Mouse (Mus musculus): Measurements from ENCODE around the gene Metap1d. TPM values are rescaled to one million over a fixed set of nuclear protein-coding genes. Genes with fewer than 3 reads are reported as not detected.

Metap1d gene
- 30.9 and 32.7 TPM in 2 replicates for polyA plus RNA-seq (2014; fragmentation: Nextera tagmentation; extraction: Ambion mirVana)

- no peaks in the 10 kb centered on the region for H3K9me3 ChIP-seq (ENCODE audit: control insufficient read depth, low read length)
- H3K4me2 ChIP-seq (replicated peaks): peak within 1 kb of the TSS; percentile 81
- peak within 1 kb of the TSS; percentile 55 for H3K4me3 ChIP-seq (replicated peaks; ENCODE audit: low read length)
- under 1% methylated on average over 61 of the region's 61 CpGs for WGBS
- H3K9ac ChIP-seq: peak within 1 kb of the TSS; percentile 59
- H3K36me3 ChIP-seq (replicated peaks; ENCODE audit: control insufficient read depth, insufficient read depth): no peaks in the 10 kb centered on the region
- H3K27ac ChIP-seq: peak within 1 kb of the TSS; percentile 60; the same call in 1 of the 2 replicates
- peak; percentile 96 for ATAC-seq (ENCODE audit: low FRiP score)
- H3K27me3 ChIP-seq (ENCODE audit: control insufficient read depth, insufficient read depth, low read length): peaks cover 3% of the 10 kb centered on the region; the same call in 1 of the 2 replicates
- H3K4me1 ChIP-seq (replicated peaks; ENCODE audit: control insufficient read depth, insufficient read depth, low read length): peaks cover 6% of the 10 kb centered on the region; the same call in 1 of the 2 replicates
- peak; percentile 97 for DNase-seq (ENCODE audit: low spot score)
Measured at GRCm38 (mm10) chr2:71453161-71453916, at the start of gene Metap1d. Metap1d (plus strand) TSS chr2:71453276.

GRCm38 (mm10) chr2:71405613-71406012 is 47.5 kb upstream of the Metap1d start:
- DNase-seq (ENCODE audit: low spot score) (no peak), ATAC-seq (ENCODE audit: low FRiP score) (no peak)
- no peak overlapping the region for H3K27ac ChIP-seq
- H3K36me3 ChIP-seq (replicated peaks; ENCODE audit: control insufficient read depth, insufficient read depth): peaks cover 20% of the 10 kb centered on the region; the same call in 1 of the 2 replicates
- H3K4me2 ChIP-seq (replicated peaks): no peak overlapping the region
- 96% methylated on average over 1 of the region's 1 CpGs for WGBS
- H3K4me3 ChIP-seq (replicated peaks; ENCODE audit: low read length): no peak overlapping the region
- no peaks in the 10 kb centered on the region for H3K9me3 ChIP-seq (ENCODE audit: control insufficient read depth, low read length)
- H3K27me3 ChIP-seq (ENCODE audit: control insufficient read depth, insufficient read depth, low read length): no peaks in the 10 kb centered on the region
- no peak overlapping the region for H3K9ac ChIP-seq
- no peaks in the 10 kb centered on the region for H3K4me1 ChIP-seq (replicated peaks; ENCODE audit: control insufficient read depth, insufficient read depth, low read length)

- Histone ChIP-seq H3K9ac (no peak overlapping the region), H3K4me2 (replicated peaks) (no peak overlapping the region), H3K36me3 (replicated peaks; ENCODE audit: control insufficient read depth, insufficient read depth) (peaks cover 6% of the 10 kb centered on the region), H3K27me3 (ENCODE audit: control insufficient read depth, insufficient read depth, low read length) (no peaks in the 10 kb centered on the region), H3K27ac (no peak overlapping the region), H3K4me3 (replicated peaks; ENCODE audit: low read length) (no peak overlapping the region), H3K4me1 (replicated peaks; ENCODE audit: control insufficient read depth, insufficient read depth, low read length) (no peaks in the 10 kb centered on the region), H3K9me3 (ENCODE audit: control insufficient read depth, low read length) (no peaks in the 10 kb centered on the region)
- WGBS: 46% methylated on average over 3 of the region's 3 CpGs
- DNase-seq (ENCODE audit: low spot score) (no peak), ATAC-seq (ENCODE audit: low FRiP score) (no peak)
Measured at GRCm38 (mm10) chr2:71418760-71419280, 34.3 kb upstream of the Metap1d start.

GRCm38 (mm10) chr2:71419408-71419807 is 33.7 kb upstream of the Metap1d start:
- DNase-seq (ENCODE audit: low spot score) (no peak), ATAC-seq (ENCODE audit: low FRiP score) (no peak)
- Histone ChIP-seq H3K4me1 (replicated peaks; ENCODE audit: control insufficient read depth, insufficient read depth, low read length) (no peaks in the 10 kb centered on the region), H3K36me3 (replicated peaks; ENCODE audit: control insufficient read depth, insufficient read depth) (peaks cover 6% of the 10 kb centered on the region), H3K27ac (no peak overlapping the region), H3K9ac (no peak overlapping the region), H3K9me3 (ENCODE audit: control insufficient read depth, low read length) (no peaks in the 10 kb centered on the region), H3K27me3 (ENCODE audit: control insufficient read depth, insufficient read depth, low read length) (no peaks in the 10 kb centered on the region), H3K4me3 (replicated peaks; ENCODE audit: low read length) (no peak overlapping the region), H3K4me2 (replicated peaks) (no peak overlapping the region)
- 85% methylated on average over 3 of the region's 3 CpGs for WGBS

- ATAC-seq (ENCODE audit: low FRiP score) (no peak), DNase-seq (ENCODE audit: low spot score) (no peak)
- Histone ChIP-seq H3K4me2 (replicated peaks) (no peak overlapping the region), H3K27ac (no peak overlapping the region), H3K4me1 (replicated peaks; ENCODE audit: control insufficient read depth, insufficient read depth, low read length) (no peaks in the 10 kb centered on the region), H3K27me3 (ENCODE audit: control insufficient read depth, insufficient read depth, low read length) (no peaks in the 10 kb centered on the region), H3K9ac (no peak overlapping the region), H3K9me3 (ENCODE audit: control insufficient read depth, low read length) (no peaks in the 10 kb centered on the region), H3K4me3 (replicated peaks; ENCODE audit: low read length) (no peak overlapping the region), H3K36me3 (replicated peaks; ENCODE audit: control insufficient read depth, insufficient read depth) (peaks cover 8% of the 10 kb centered on the region)
- WGBS: 82% methylated on average over 9 of the region's 9 CpGs
Measured at GRCm38 (mm10) chr2:71420895-71421425, 32.1 kb upstream of the Metap1d start.

- H3K27ac ChIP-seq: no peak overlapping the region
- peaks cover 18% of the 10 kb centered on the region for H3K36me3 ChIP-seq (replicated peaks; ENCODE audit: control insufficient read depth, insufficient read depth)
- WGBS: 92% methylated on average over 4 of the region's 4 CpGs
- no peak for ATAC-seq (ENCODE audit: low FRiP score)
- no peak overlapping the region for H3K4me3 ChIP-seq (replicated peaks; ENCODE audit: low read length)
- DNase-seq (ENCODE audit: low spot score): no peak
- no peak overlapping the region for H3K9ac ChIP-seq
- H3K4me1 ChIP-seq (replicated peaks; ENCODE audit: control insufficient read depth, insufficient read depth, low read length): no peaks in the 10 kb centered on the region
- no peaks in the 10 kb centered on the region for H3K27me3 ChIP-seq (ENCODE audit: control insufficient read depth, insufficient read depth, low read length)
- no peaks in the 10 kb centered on the region for H3K9me3 ChIP-seq (ENCODE audit: control insufficient read depth, low read length)
- no peak overlapping the region for H3K4me2 ChIP-seq (replicated peaks)
Measured at GRCm38 (mm10) chr2:71424545-71424944, 28.5 kb upstream of the Metap1d start.

- no peak overlapping the region for H3K9ac ChIP-seq
- H3K27me3 ChIP-seq (ENCODE audit: control insufficient read depth, insufficient read depth, low read length): no peaks in the 10 kb centered on the region
- no peak overlapping the region for H3K4me2 ChIP-seq (replicated peaks)
- H3K27ac ChIP-seq: no peak overlapping the region
- no peaks in the 10 kb centered on the region for H3K4me1 ChIP-seq (replicated peaks; ENCODE audit: control insufficient read depth, insufficient read depth, low read length)
- H3K9me3 ChIP-seq (ENCODE audit: control insufficient read depth, low read length): no peaks in the 10 kb centered on the region
- no peak overlapping the region for H3K4me3 ChIP-seq (replicated peaks; ENCODE audit: low read length)
- no peak for ATAC-seq (ENCODE audit: low FRiP score)
- peaks cover 19% of the 10 kb centered on the region for H3K36me3 ChIP-seq (replicated peaks; ENCODE audit: control insufficient read depth, insufficient read depth)
- 88% methylated on average over 4 of the region's 4 CpGs for WGBS
- DNase-seq (ENCODE audit: low spot score): no peak
Measured at GRCm38 (mm10) chr2:71435440-71435839, 17.6 kb upstream of the Metap1d start.

- Histone ChIP-seq H3K27ac (no peak overlapping the region), H3K27me3 (ENCODE audit: control insufficient read depth, insufficient read depth, low read length) (no peaks in the 10 kb centered on the region), H3K36me3 (replicated peaks; ENCODE audit: control insufficient read depth, insufficient read depth) (peaks cover 13% of the 10 kb centered on the region), H3K4me2 (replicated peaks) (no peak overlapping the region), H3K4me1 (replicated peaks; ENCODE audit: control insufficient read depth, insufficient read depth, low read length) (no peaks in the 10 kb centered on the region), H3K9ac (no peak overlapping the region), H3K4me3 (replicated peaks; ENCODE audit: low read length) (no peak overlapping the region), H3K9me3 (ENCODE audit: control insufficient read depth, low read length) (no peaks in the 10 kb centered on the region)
- WGBS: 37% methylated on average over 2 of the region's 2 CpGs
- no peak for DNase-seq (ENCODE audit: low spot score)
- no peak for ATAC-seq (ENCODE audit: low FRiP score)
Measured at GRCm38 (mm10) chr2:71443376-71443775, 9.7 kb upstream of the Metap1d start.

GRCm38 (mm10) chr2:71445536-71446196 is 7.4 kb upstream of the Metap1d start:
- no peaks in the 10 kb centered on the region for H3K4me1 ChIP-seq (replicated peaks; ENCODE audit: control insufficient read depth, insufficient read depth, low read length)
- H3K27me3 ChIP-seq (ENCODE audit: control insufficient read depth, insufficient read depth, low read length): no peaks in the 10 kb centered on the region
- no peaks in the 10 kb centered on the region for H3K9me3 ChIP-seq (ENCODE audit: control insufficient read depth, low read length)
- DNase-seq (ENCODE audit: low spot score) (no peak), ATAC-seq (ENCODE audit: low FRiP score) (no peak)
- no peak overlapping the region for H3K27ac ChIP-seq
- peak overlapping the region; percentile 11; the same call in 1 of the 2 replicates for H3K9ac ChIP-seq
- H3K36me3 ChIP-seq (replicated peaks; ENCODE audit: control insufficient read depth, insufficient read depth): peaks cover 5% of the 10 kb centered on the region
- peak overlapping the region; percentile 17; the same call in 1 of the 2 replicates for H3K4me2 ChIP-seq (replicated peaks)
- WGBS: 41% methylated on average over 17 of the region's 17 CpGs
- H3K4me3 ChIP-seq (replicated peaks; ENCODE audit: low read length): no peak overlapping the region
